Comparison of ENCODE assay signal across 9 mouse cellular contexts in the genomic region with DNA sequence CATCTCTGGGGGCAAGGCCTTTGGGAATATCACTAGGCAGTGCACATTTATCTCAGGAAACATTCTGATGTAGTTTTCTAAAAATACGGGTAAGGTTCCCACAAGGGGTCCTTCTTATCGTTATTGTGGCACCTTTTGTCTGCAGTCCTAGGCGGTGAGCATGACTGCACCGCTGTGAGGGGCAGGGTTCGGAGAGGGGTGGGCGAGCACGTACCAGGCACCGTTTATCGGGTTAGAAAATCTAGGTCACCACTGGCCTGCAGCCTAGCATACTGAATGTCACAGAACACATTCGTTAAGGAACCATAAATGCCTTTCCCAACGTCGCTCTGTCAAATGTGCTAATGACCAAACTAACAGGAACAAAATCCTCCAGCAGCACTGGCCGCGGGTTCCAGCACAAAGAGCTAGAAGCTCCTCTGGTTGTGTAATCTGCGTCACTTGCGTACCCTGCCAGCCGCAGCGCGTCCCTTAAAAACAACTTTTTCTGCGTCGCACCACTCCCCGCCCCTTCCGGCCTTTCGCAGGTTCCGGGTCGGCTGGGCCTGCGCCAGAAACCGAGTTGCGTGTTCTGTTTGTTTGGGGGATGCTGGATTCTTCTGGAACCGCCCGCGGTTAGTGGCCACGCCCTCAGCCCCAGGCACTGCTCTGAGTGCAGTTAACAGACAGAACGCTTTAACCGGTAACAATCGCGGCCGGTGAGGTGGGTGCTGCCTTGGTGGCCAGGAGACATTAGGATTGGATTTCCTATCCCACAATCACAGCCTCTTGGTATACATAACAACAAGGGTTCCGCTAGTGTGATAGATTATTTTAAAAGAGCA. TPM values are rescaled to one million over a fixed set of nuclear protein-coding genes. Genes with fewer than 3 reads are reported as not detected.
A peak's percentile ranks its signal among the peaks of the same experiment; 100 is the strongest.
DNase-seq lines count a peak whose midpoint lies in the region; ATAC-seq and TF ChIP-seq lines count a peak whose summit lies in the region.
"Had no signal": no experiment of that assay in that cellular context is flagged by ENCODE, and none has a peak within 500 bp of the region (broad histone marks: within the 10 kb centered on the region; RNA-seq: fewer than 3 reads in every experiment).

TSS of gene Lrrc61 (plus strand) at position 517 of the 824 bp plus-strand sequence.

- no peak for TF ChIP-seq POLR2A in bone marrow macrophage, adult 2 months (IDR thresholded peaks at IDR 0.05; ENCODE audit: borderline replicate concordance, low read depth, low read length)
- peak; percentile 83 for TF ChIP-seq POLR2A in embryonic fibroblast, embryonic 13.5 days (IDR thresholded peaks at IDR 0.05; ENCODE audit: low read depth, low read length)

- peak within 1 kb of the TSS; percentile 68 for H3K4me3 ChIP-seq in bone marrow macrophage, adult 2 months (ENCODE audit: insufficient read depth, low read length)
- H3K4me3 ChIP-seq in embryonic fibroblast, embryonic 13.5 days (ENCODE audit: insufficient read depth, low read length) = peak within 1 kb of the TSS; percentile 44
- H3K4me3 ChIP-seq in limb, embryonic 12.5 days (replicated peaks) = peak within 1 kb of the TSS; percentile 52
- peak within 1 kb of the TSS; percentile 45 for H3K4me3 ChIP-seq in midbrain, embryonic 14.5 days (replicated peaks; ENCODE audit: low read depth, low read length)

- peak; percentile 97 for DNase-seq in 3T3-L1 (ENCODE audit: low read depth, low spot score)
- DNase-seq in heart, adult 8-10 months (ENCODE audit: low spot score) = peak; percentile 99
- DNase-seq in kidney, adult 8-10 months = peak; percentile 96 to 97
- DNase-seq in midbrain, embryonic 14.5 days = peak; percentile 97
- DNase-seq in spleen, adult 12 weeks (ENCODE audit: low spot score) = peak; percentile 81

- peak within 1 kb of the TSS; percentile 74 for H3K4me2 ChIP-seq in limb, embryonic 12.5 days
- peak within 1 kb of the TSS; percentile 79 for H3K4me2 ChIP-seq in midbrain, embryonic 14.5 days (ENCODE audit: low read length)

- no peaks in the 10 kb centered on the region for H3K9me3 ChIP-seq in limb, embryonic 12.5 days
- H3K9me3 ChIP-seq in midbrain, embryonic 14.5 days (ENCODE audit: control insufficient read depth, low read length) = no peaks in the 10 kb centered on the region
- H3K9me3 ChIP-seq: G1E had no signal

- peak within 1 kb of the TSS; percentile 93 for H3K27ac ChIP-seq in bone marrow macrophage, adult 2 months (ENCODE audit: insufficient read depth, low read depth, low read length)
- H3K27ac ChIP-seq in embryonic fibroblast, embryonic 13.5 days (ENCODE audit: insufficient read depth, low read length) = peak within 1 kb of the TSS; percentile 90
- H3K27ac ChIP-seq in limb, embryonic 12.5 days = peak within 1 kb of the TSS; percentile 96
- H3K27ac ChIP-seq in midbrain, embryonic 14.5 days (replicated peaks; ENCODE audit: low read depth, low read length) = peak within 1 kb of the TSS; percentile 98

- H3K9ac ChIP-seq in limb, embryonic 12.5 days (replicated peaks) = peak within 1 kb of the TSS; percentile 72
- peak within 1 kb of the TSS; percentile 76 for H3K9ac ChIP-seq in midbrain, embryonic 14.5 days (replicated peaks; ENCODE audit: low read length)

- peak; percentile 87 for ATAC-seq in limb, embryonic 12.5 days (ENCODE audit: insufficient number of reproducible peaks, insufficient read depth, low FRiP score, low TSS enrichment, low read depth)
- ATAC-seq in midbrain, embryonic 14.5 days (ENCODE audit: low FRiP score, low TSS enrichment) = peak; percentile 94

- peaks cover 7% of the 10 kb centered on the region; the same call in 1 of the 2 replicates for H3K4me1 ChIP-seq in bone marrow macrophage, adult 2 months (ENCODE audit: control insufficient read depth, insufficient read depth, low read length)
- no peaks in the 10 kb centered on the region for H3K4me1 ChIP-seq in embryonic fibroblast, embryonic 13.5 days (ENCODE audit: control insufficient read depth, insufficient read depth, low read length)
- H3K4me1 ChIP-seq in limb, embryonic 12.5 days (replicated peaks) = peaks cover 9% of the 10 kb centered on the region
- peaks cover 9% of the 10 kb centered on the region; the same call in 1 of the 2 replicates for H3K4me1 ChIP-seq in midbrain, embryonic 14.5 days (ENCODE audit: control insufficient read depth, insufficient read depth, low read length)

- no peak for TF ChIP-seq CTCF in bone marrow macrophage, adult 2 months (IDR thresholded peaks at IDR 0.05; ENCODE audit: low read depth, low read length)
- TF ChIP-seq CTCF in embryonic fibroblast, embryonic 13.5 days (IDR thresholded peaks at IDR 0.05; ENCODE audit: borderline replicate concordance, insufficient read depth, low read length) = no peak

- WGBS in limb, embryonic 12.5 days = 1% methylated on average over 39 of the region's 39 CpGs
- WGBS in midbrain, embryonic 14.5 days = under 1% methylated on average over 39 of the region's 39 CpGs

- H3K36me3 ChIP-seq in limb, embryonic 12.5 days = 0 out of 2 replicates have a peak, but pooled peaks cover 10% of the 10 kb centered on the region
- peaks cover 12% of the 10 kb centered on the region; the same call in 1 of the 2 replicates for H3K36me3 ChIP-seq in midbrain, embryonic 14.5 days (ENCODE audit: control insufficient read depth, insufficient read depth, low read length)
- H3K36me3 ChIP-seq: G1E had no signal

- H3K27me3 ChIP-seq in limb, embryonic 12.5 days = no peaks in the 10 kb centered on the region
- no peaks in the 10 kb centered on the region for H3K27me3 ChIP-seq in midbrain, embryonic 14.5 days (ENCODE audit: control insufficient read depth, insufficient read depth, low read length)

RNA-seq across cellular contexts. Expression of gene Lrrc61, which starts in this region (rescaled TPM):
- 17.3 and 19.1 TPM in 2 replicates for polyA plus RNA-seq in bone marrow macrophage, adult 2 months (2012; ENCODE audit: insufficient read depth, insufficient read length, missing spikeins)
- 5.5 and 9.2 TPM in 2 replicates for polyA plus RNA-seq in embryonic fibroblast, embryonic 13.5 days (2011; ENCODE audit: insufficient read length, low read depth, missing spikeins)
- 10 to 100 TPM; 17.7 to 20.1 (median 18.8) TPM for total RNA-seq in heart, adult 8-10 months (2022)
- polyA plus RNA-seq in limb, embryonic 12.5 days (2016; fragmentation: Nextera tagmentation; extraction: Ambion mirVana) = 9.0 and 11.4 TPM in 2 replicates
- 11.0 and 20.1 TPM in 2 replicates for polyA plus RNA-seq in midbrain, embryonic 14.5 days (2014; fragmentation: Nextera tagmentation; extraction: Ambion mirVana)
- polyA plus RNA-seq: G1E had no signal

Comparison
In these comparisons a context has a peak if more than half of its experiments do, and no peak if none do; other contexts are left out.
1. Peak in every context shown above with its lines: DNase-seq, ATAC-seq, H3K4me3 ChIP-seq and H3K27ac ChIP-seq.